Mouse (Mus musculus) urinary bladder, postnatal 4 days (tissue): ENCODE measurements at regions not wholly inside any gene's neighbourhood (a gene's known extent, or its start where the extent isn't known, plus 50 kb on each side); places are given as distances from the start of the nearest gene placed in this dataset.
A peak's percentile ranks its signal among the peaks of the same experiment; 100 is the strongest.

ENCODE experiments used
- DNase-seq, 2 experiments: peaks; one replicate each; pipeline ENCODE4 v3.0.0; 2021 to 2022; ENCODE audit warnings: low spot score in 2 of 2

GRCm38 (mm10) chr3:38131176-38131886, 353.3 kb downstream of the Ankrd50 start:
- DNase-seq = no peak

GRCm38 (mm10) chr3:38130088-38130487, 354.6 kb downstream of the Ankrd50 start:
- no peak for DNase-seq

GRCm38 (mm10) chr3:38129167-38129500, 355.5 kb downstream of the Ankrd50 start:
- DNase-seq = no peak

- DNase-seq = no peak
Observed at GRCm38 (mm10) chr3:38128486-38129166, 356.0 kb downstream of the Ankrd50 start.

GRCm38 (mm10) chr3:38116071-38116787, 368.4 kb downstream of the Ankrd50 start:
- DNase-seq = no peak

- no peak for DNase-seq
Observed at GRCm38 (mm10) chr3:38112568-38112967, 372.1 kb downstream of the Ankrd50 start.

- DNase-seq = no peak
Observed at GRCm38 (mm10) chr3:38105022-38105857, 379.4 kb downstream of the Ankrd50 start.

GRCm38 (mm10) chr3:38104418-38104817, 380.1 kb upstream of the Gm5148 start:
- no peak for DNase-seq

- no peak for DNase-seq
Observed at GRCm38 (mm10) chr3:38102985-38103384, 378.7 kb upstream of the Gm5148 start.

- DNase-seq = no peak
Observed at GRCm38 (mm10) chr3:38102181-38102580, 377.9 kb upstream of the Gm5148 start.

GRCm38 (mm10) chr3:38094370-38094979, 370.2 kb upstream of the Gm5148 start:
- DNase-seq = no peak

- no peak for DNase-seq
Observed at GRCm38 (mm10) chr3:38084548-38084947, 360.3 kb upstream of the Gm5148 start.

GRCm38 (mm10) chr3:38082386-38082785, 358.1 kb upstream of the Gm5148 start:
- DNase-seq = no peak

GRCm38 (mm10) chr3:38076835-38077234, 352.5 kb upstream of the Gm5148 start:
- no peak for DNase-seq

- no peak for DNase-seq
Observed at GRCm38 (mm10) chr3:38073946-38074345, 349.7 kb upstream of the Gm5148 start.

- no peak for DNase-seq
Observed at GRCm38 (mm10) chr3:38055627-38056026, 331.3 kb upstream of the Gm5148 start.

- DNase-seq = no peak
Observed at GRCm38 (mm10) chr3:38052941-38053340, 328.7 kb upstream of the Gm5148 start.

GRCm38 (mm10) chr3:38051748-38052147, 327.5 kb upstream of the Gm5148 start:
- DNase-seq = no peak

GRCm38 (mm10) chr3:38050856-38051255, 326.6 kb upstream of the Gm5148 start:
- no peak for DNase-seq

GRCm38 (mm10) chr3:38050366-38050765, 326.1 kb upstream of the Gm5148 start:
- no peak for DNase-seq

GRCm38 (mm10) chr3:38049290-38049689, 325.0 kb upstream of the Gm5148 start:
- DNase-seq = peak; percentile 70 to 75
